Mouse (Mus musculus) frontal cortex, postnatal 14 days (tissue): Measurements from ENCODE around the gene Pcbp2.

Experiments
- DNase-seq, 2 experiments: peaks; one replicate each; pipeline ENCODE4 v3.0.0; 2022; ENCODE audit warnings: low spot score in 2 of 2

Pcbp2 gene

GRCm38 (mm10) chr15:102470183-102470604 lies at the start of gene Pcbp2:
Gene Pcbp2 (plus strand): TSS chr15:102470539.
- peak; percentile 93 for DNase-seq

- DNase-seq: no peak
Measured at GRCm38 (mm10) chr15:102420986-102421385, 49.4 kb upstream of the Pcbp2 start.

- DNase-seq: no peak
Measured at GRCm38 (mm10) chr15:102421437-102421836, 48.9 kb upstream of the Pcbp2 start.

- no peak for DNase-seq
Measured at GRCm38 (mm10) chr15:102423602-102424240, 46.6 kb upstream of the Pcbp2 start.

GRCm38 (mm10) chr15:102424657-102425056 lies 45.7 kb upstream of the Pcbp2 start:
- DNase-seq: no peak

GRCm38 (mm10) chr15:102426963-102427362 lies 43.4 kb upstream of the Pcbp2 start:
- no peak for DNase-seq

GRCm38 (mm10) chr15:102432046-102432445 lies 38.3 kb upstream of the Pcbp2 start:
- no peak for DNase-seq

- no peak for DNase-seq
Measured at GRCm38 (mm10) chr15:102433173-102433572, 37.2 kb upstream of the Pcbp2 start.

GRCm38 (mm10) chr15:102442490-102442889 lies 27.8 kb upstream of the Pcbp2 start:
- DNase-seq: peak; percentile 59 to 82

- DNase-seq: no peak
Measured at GRCm38 (mm10) chr15:102445146-102445545, 25.2 kb upstream of the Pcbp2 start, which contains the start of gene Amhr2. Gene Amhr2 (plus strand): TSS chr15:102445367.

GRCm38 (mm10) chr15:102446448-102446847 lies 23.9 kb upstream of the Pcbp2 start:
- no peak for DNase-seq

- no peak for DNase-seq
Measured at GRCm38 (mm10) chr15:102449366-102449765, 21.0 kb upstream of the Pcbp2 start.

- no peak for DNase-seq
Measured at GRCm38 (mm10) chr15:102450928-102451327, 19.4 kb upstream of the Pcbp2 start.

GRCm38 (mm10) chr15:102451666-102452430 lies 18.5 kb upstream of the Pcbp2 start:
- DNase-seq: no peak

- DNase-seq: no peak
Measured at GRCm38 (mm10) chr15:102455993-102456392, 14.3 kb upstream of the Pcbp2 start.

GRCm38 (mm10) chr15:102458050-102458736 lies 12.1 kb upstream of the Pcbp2 start:
- DNase-seq: no peak

- DNase-seq: peak; percentile 77 to 82
Measured at GRCm38 (mm10) chr15:102458904-102459317, 11.4 kb upstream of the Pcbp2 start, which contains the start of gene Prr13. Gene Prr13 (plus strand): TSS chr15:102459028.

- no peak for DNase-seq
Measured at GRCm38 (mm10) chr15:102459381-102459780, 11.0 kb upstream of the Pcbp2 start.

- no peak for DNase-seq
Measured at GRCm38 (mm10) chr15:102459847-102460246, 10.5 kb upstream of the Pcbp2 start.

GRCm38 (mm10) chr15:102460409-102460808 lies 9.9 kb upstream of the Pcbp2 start:
- no peak for DNase-seq

GRCm38 (mm10) chr15:102460971-102461370 lies 9.4 kb upstream of the Pcbp2 start:
- no peak for DNase-seq

GRCm38 (mm10) chr15:102461430-102462075 lies 8.8 kb upstream of the Pcbp2 start:
- DNase-seq: no peak
